Mouse (Mus musculus) limb, embryonic 12.5 days (tissue): ENCODE results near the gene Pitpnm1. TPM values are rescaled to one million over a fixed set of nuclear protein-coding genes. Genes with fewer than 3 reads are reported as not detected.
"Not testable (repeated sequence)": the region's sequence is repeated elsewhere in the genome, so short reads cannot be mapped to it uniquely, and the experiment has no call there.

Source experiments
- ATAC-seq: fragments of 200-750 bp; cut with Nextera tagmentation; 2 replicates; pipeline ENCODE4 v1.8.0; 2017; ENCODE audit warnings: low read depth, moderate TSS enrichment; ENCODE audit not compliant: insufficient number of reproducible peaks, insufficient read depth, low FRiP score, low TSS enrichment
- H3K27ac ChIP-seq: fragments of 300-500 bp; sonication (generic); 2 replicates; pipeline ENCODE4 v1.5.1; 2016; ENCODE audit warnings: mild to moderate bottlenecking, moderate library complexity
- H3K27me3 ChIP-seq: fragments of 300-500 bp; sonication (generic); 2 replicates; pipeline ENCODE4 v1.6.1; 2016; ENCODE audit warnings: mild to moderate bottlenecking, moderate library complexity
- H3K36me3 ChIP-seq: fragments of 300-500 bp; sonication (generic); 2 replicates; pipeline ENCODE4 v1.6.1; 2016; ENCODE audit warnings: mild to moderate bottlenecking, moderate library complexity
- H3K4me1 ChIP-seq: fragments of 300-500 bp; sonication (generic); replicated peaks from 2 replicates; pipeline ENCODE4 v1.6.1; 2016
- H3K4me2 ChIP-seq: fragments of 300-500 bp; sonication (generic); 2 replicates; pipeline ENCODE4 v1.6.1; 2016; ENCODE audit warnings: mild to moderate bottlenecking, moderate library complexity
- H3K4me3 ChIP-seq: fragments of 300-500 bp; sonication (generic); replicated peaks from 2 replicates; pipeline ENCODE4 v1.5.1; 2016; ENCODE audit warnings: mild to moderate bottlenecking
- H3K9ac ChIP-seq: fragments of 300-500 bp; sonication (generic); replicated peaks from 2 replicates; pipeline ENCODE4 v1.6.1; 2016; ENCODE audit warnings: mild to moderate bottlenecking, moderate library complexity
- H3K9me3 ChIP-seq: fragments of 300-500 bp; sonication (generic); 2 replicates; pipeline ENCODE4 v1.6.1; 2016; ENCODE audit warnings: mild to moderate bottlenecking, moderate library complexity
- WGBS: fragments of 180-500 bp; shearing (Covaris S2); methylation state at CpG from one replicate; pipeline ENCODE4 v1.1.7; 2016; 5-methylcytosine and 5-hydroxymethylcytosine counted together
- polyA plus RNA-seq: library from polyadenylated mRNA; unstranded; fragments of >200 nt; fragmentation: Nextera tagmentation; extraction: Ambion mirVana; gene quantifications from 2 replicates; pipeline ENCODE4 v1.2.1, GENCODE M21; 2016

Pitpnm1 gene
- polyA plus RNA-seq, 1 experiment from 2014 or later: 13.0 TPM

DNA sequence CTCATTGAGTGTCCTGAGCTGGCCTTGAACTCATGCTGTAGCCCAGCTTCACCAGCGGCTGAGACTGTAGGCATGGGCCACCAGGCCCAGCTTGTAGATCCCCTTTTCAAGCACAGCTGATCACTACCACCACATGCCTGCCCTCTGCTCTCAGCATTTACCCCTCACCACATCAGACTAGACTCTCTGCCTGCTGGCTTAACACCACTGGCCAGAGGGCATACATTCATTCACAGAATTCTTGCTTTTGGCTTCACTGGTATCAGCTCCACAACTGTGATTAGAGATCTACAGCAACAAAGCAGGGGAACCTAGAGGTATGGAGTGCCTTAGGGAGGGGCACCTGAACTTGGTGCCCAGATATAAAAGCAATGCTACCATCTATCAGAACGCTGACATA lies 20.7 kb downstream of the Pitpnm1 start:
- Histone ChIP-seq H3K27me3 (no peaks in the 10 kb centered on the region), H3K27ac (no peak overlapping the region), H3K9me3 (no peaks in the 10 kb centered on the region), H3K4me1 (peaks cover 20% of the 10 kb centered on the region), H3K36me3 (peaks cover 34% of the 10 kb centered on the region), H3K4me3 (peak overlapping the region; percentile 47), H3K4me2 (peak overlapping the region; percentile 54), H3K9ac (peak overlapping the region; percentile 62; the same call in 1 of the 2 replicates)
- 98% methylated on average over 2 of the region's 2 CpGs for WGBS
- ATAC-seq: no peak

GRCm38 (mm10) chr19:4121097-4121805 lies 21.5 kb downstream of the Pitpnm1 start:
- H3K4me2 ChIP-seq: peak overlapping the region; percentile 54
- H3K9me3 ChIP-seq: no peaks in the 10 kb centered on the region
- 3% methylated on average over 38 of the region's 38 CpGs for WGBS
- peak; percentile 63 for ATAC-seq
- H3K36me3 ChIP-seq: peaks cover 26% of the 10 kb centered on the region
- H3K4me3 ChIP-seq: peak overlapping the region; percentile 47
- peak overlapping the region; percentile 82 for H3K27ac ChIP-seq
- peaks cover 20% of the 10 kb centered on the region for H3K4me1 ChIP-seq
- no peaks in the 10 kb centered on the region for H3K27me3 ChIP-seq
- H3K9ac ChIP-seq: peak overlapping the region; percentile 62; the same call in 1 of the 2 replicates

GRCm38 (mm10) chr19:4121896-4122295 lies 22.1 kb downstream of the Pitpnm1 start:
- H3K4me1 ChIP-seq: peaks cover 26% of the 10 kb centered on the region
- not testable (repeated sequence) for ATAC-seq, H3K4me3 ChIP-seq, H3K27me3 ChIP-seq, H3K9ac ChIP-seq, H3K27ac ChIP-seq, H3K9me3 ChIP-seq
- WGBS: 56% methylated on average over 6 of the region's 6 CpGs
- H3K36me3 ChIP-seq: peaks cover 20% of the 10 kb centered on the region
- H3K4me2 ChIP-seq: peak overlapping the region; percentile 0; the same call in 1 of the 2 replicates

- peaks cover 17% of the 10 kb centered on the region for H3K36me3 ChIP-seq
- ATAC-seq: no peak
- no peaks in the 10 kb centered on the region for H3K27me3 ChIP-seq
- 88% methylated on average over 7 of the region's 7 CpGs for WGBS
- peaks cover 33% of the 10 kb centered on the region for H3K4me1 ChIP-seq
- no peak overlapping the region for H3K9ac ChIP-seq
- H3K27ac ChIP-seq: no peak overlapping the region
- no peak overlapping the region for H3K4me3 ChIP-seq
- no peaks in the 10 kb centered on the region for H3K9me3 ChIP-seq
- no peak overlapping the region for H3K4me2 ChIP-seq
Measured at GRCm38 (mm10) chr19:4122411-4123370, 22.9 kb downstream of the Pitpnm1 start.

GRCm38 (mm10) chr19:4124432-4124831 lies 24.6 kb downstream of the Pitpnm1 start:
- no peak overlapping the region for H3K4me3 ChIP-seq

GRCm38 (mm10) chr19:4125268-4125667 lies 25.5 kb downstream of the Pitpnm1 start:
- H3K36me3 ChIP-seq: peaks cover 30% of the 10 kb centered on the region
- H3K27ac ChIP-seq: peak overlapping the region; percentile 64; the same call in 1 of the 2 replicates
- H3K4me2 ChIP-seq: peak overlapping the region; percentile 78
- peak overlapping the region; percentile 83 for H3K9ac ChIP-seq
- H3K27me3 ChIP-seq, ATAC-seq, H3K9me3 ChIP-seq: not testable (repeated sequence)
- H3K4me3 ChIP-seq: peak overlapping the region; percentile 75
- WGBS: 4% methylated on average over 2 of the region's 4 CpGs
- H3K4me1 ChIP-seq: peaks cover 32% of the 10 kb centered on the region

More at GRCm38 (mm10) chr19:4124432-4124831, 24.6 kb downstream of the Pitpnm1 start:
- no peak overlapping the region for H3K27ac ChIP-seq
- H3K4me1 ChIP-seq: peaks cover 33% of the 10 kb centered on the region
- no peak for ATAC-seq
- no peak overlapping the region for H3K9ac ChIP-seq
- H3K4me2 ChIP-seq: no peak overlapping the region
- H3K9me3 ChIP-seq: no peaks in the 10 kb centered on the region
- peaks cover 22% of the 10 kb centered on the region for H3K36me3 ChIP-seq
- H3K27me3 ChIP-seq: no peaks in the 10 kb centered on the region
- 71% methylated on average over 4 of the region's 4 CpGs for WGBS

- Histone ChIP-seq H3K9ac (peak within 1 kb of the TSS; percentile 83), H3K4me2 (peak within 1 kb of the TSS; percentile 78), H3K27ac (peak within 1 kb of the TSS; percentile 67), H3K4me3 (peak within 1 kb of the TSS; percentile 75), H3K27me3 (no peaks in the 10 kb centered on the region), H3K36me3 (peaks cover 38% of the 10 kb centered on the region), H3K9me3 (no peaks in the 10 kb centered on the region), H3K4me1 (peaks cover 24% of the 10 kb centered on the region)
- peak; percentile 96 for ATAC-seq
- WGBS: under 1% methylated on average over 64 of the region's 64 CpGs
Measured at GRCm38 (mm10) chr19:4125741-4126696, 26.2 kb downstream of the Pitpnm1 start, which contains the start of gene Aip. Gene Aip (minus strand): TSS chr19:4125858.

- WGBS: 60% methylated on average over 7 of the region's 7 CpGs
- Histone ChIP-seq H3K4me1 (peaks cover 24% of the 10 kb centered on the region), H3K27ac (no peak overlapping the region), H3K9ac (peak overlapping the region; percentile 83), H3K9me3 (no peaks in the 10 kb centered on the region), H3K4me3 (peak overlapping the region; percentile 75), H3K4me2 (peak overlapping the region; percentile 78), H3K36me3 (peaks cover 47% of the 10 kb centered on the region), H3K27me3 (no peaks in the 10 kb centered on the region)
- ATAC-seq: no peak
Measured at GRCm38 (mm10) chr19:4126759-4127495, 27.1 kb downstream of the Pitpnm1 start.

DNA sequence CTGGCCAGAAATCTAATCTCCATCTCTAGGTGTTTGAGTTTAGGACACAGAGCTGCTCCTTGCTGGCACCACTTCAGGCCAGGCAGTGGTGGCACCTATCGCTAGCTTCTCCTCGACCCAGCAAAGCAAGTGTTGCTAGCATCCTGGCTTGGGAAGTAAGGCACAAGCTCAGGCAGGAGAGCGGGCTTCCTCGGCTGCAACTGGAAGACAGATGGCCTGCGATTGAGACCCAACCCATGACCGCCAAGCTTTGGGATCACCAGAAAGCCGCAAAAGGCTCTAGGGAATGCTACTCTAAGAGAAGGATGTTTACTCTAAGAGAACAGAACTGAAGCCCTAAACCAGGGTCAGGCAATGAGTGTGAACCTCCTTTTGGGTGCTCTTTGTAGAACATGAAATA lies 29.7 kb downstream of the Pitpnm1 start:
- Histone ChIP-seq H3K9me3 (no peaks in the 10 kb centered on the region), H3K27ac (no peak overlapping the region), H3K36me3 (peaks cover 61% of the 10 kb centered on the region), H3K4me1 (peaks cover 20% of the 10 kb centered on the region), H3K4me3 (no peak overlapping the region), H3K9ac (no peak overlapping the region), H3K27me3 (no peaks in the 10 kb centered on the region), H3K4me2 (no peak overlapping the region)
- WGBS: 91% methylated on average over 7 of the region's 7 CpGs
- ATAC-seq: no peak

- Histone ChIP-seq H3K4me3 (no peak overlapping the region), H3K9me3 (no peaks in the 10 kb centered on the region), H3K27me3 (no peaks in the 10 kb centered on the region), H3K9ac (no peak overlapping the region), H3K27ac (no peak overlapping the region), H3K4me2 (no peak overlapping the region), H3K4me1 (peaks cover 15% of the 10 kb centered on the region), H3K36me3 (peaks cover 61% of the 10 kb centered on the region)
- WGBS: 92% methylated on average over 4 of the region's 4 CpGs
- no peak for ATAC-seq
Measured at GRCm38 (mm10) chr19:4130106-4130505, 30.3 kb downstream of the Pitpnm1 start.
